Mouse (Mus musculus): Measurements from ENCODE around the gene Olfr1440.

DNA sequence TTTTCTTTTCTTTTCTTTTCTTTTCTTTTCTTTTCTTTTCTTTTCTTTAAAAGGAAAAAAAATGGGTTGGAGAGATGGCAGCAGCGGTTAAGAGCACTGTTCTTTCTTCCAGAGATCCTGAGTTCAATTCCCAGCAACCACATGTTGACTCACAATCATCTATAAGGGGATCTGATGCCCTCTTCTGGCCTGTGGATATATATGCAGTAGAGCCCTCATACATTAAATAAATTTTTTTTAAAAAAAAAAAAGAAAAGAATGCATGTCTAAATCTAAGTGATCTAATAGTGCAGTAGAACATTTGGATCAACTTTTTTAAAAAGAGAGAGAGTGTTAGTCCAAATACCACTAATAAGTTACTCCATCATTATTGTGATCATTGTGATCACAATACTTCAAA, 34.6 kb downstream of the Olfr1440 start:
- TF ChIP-seq CTCF (IDR thresholded peaks at IDR 0.05; ENCODE audit: low read depth, low read length) (no peak), POLR2A (IDR thresholded peaks at IDR 0.05; ENCODE audit: extremely low read depth, insufficient read depth, low read length) (no peak)
